Mouse (Mus musculus) CD4-positive helper T cell, adult 2 months (primary cell): Measurements from ENCODE around the gene Kcng1.

Experiments used
- DNase-seq: peaks from one replicate; pipeline ENCODE4 v3.0.0-alpha.2; 2012; ENCODE audit warnings: low read depth, missing footprints, low spot score

Kcng1 gene

GRCm38 (mm10) chr2:168260900-168261299 is 20.6 kb downstream of the Kcng1 start:
- DNase-seq: no peak

- DNase-seq: no peak
These were observed 21.4 kb downstream of the Kcng1 start for GRCm38 (mm10) chr2:168260124-168260523.

DNA sequence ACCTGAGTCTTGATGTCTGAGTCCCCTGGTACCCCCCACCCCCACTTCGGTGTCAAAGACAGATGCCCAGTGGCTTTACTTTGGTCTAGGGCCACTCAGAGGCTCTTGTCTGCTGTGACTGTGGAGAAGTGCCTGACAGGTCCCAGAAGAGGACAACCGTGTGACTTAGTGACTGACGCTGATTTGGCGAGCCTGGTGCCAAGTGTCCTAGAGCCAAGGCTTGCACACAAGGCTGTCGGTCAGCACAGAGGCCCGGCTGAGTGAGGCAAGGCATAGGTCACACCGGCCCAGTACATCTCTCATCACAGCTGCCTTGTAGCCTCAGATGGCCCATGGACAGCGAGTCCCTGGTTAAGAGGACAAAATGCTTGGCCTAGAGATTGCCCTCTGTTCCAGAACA is 22.5 kb downstream of the Kcng1 start:
- DNase-seq: no peak

GRCm38 (mm10) chr2:168257188-168257587 is 24.3 kb downstream of the Kcng1 start:
- no peak for DNase-seq

GRCm38 (mm10) chr2:168256506-168256905 is 25.0 kb downstream of the Kcng1 start:
- no peak for DNase-seq

DNA sequence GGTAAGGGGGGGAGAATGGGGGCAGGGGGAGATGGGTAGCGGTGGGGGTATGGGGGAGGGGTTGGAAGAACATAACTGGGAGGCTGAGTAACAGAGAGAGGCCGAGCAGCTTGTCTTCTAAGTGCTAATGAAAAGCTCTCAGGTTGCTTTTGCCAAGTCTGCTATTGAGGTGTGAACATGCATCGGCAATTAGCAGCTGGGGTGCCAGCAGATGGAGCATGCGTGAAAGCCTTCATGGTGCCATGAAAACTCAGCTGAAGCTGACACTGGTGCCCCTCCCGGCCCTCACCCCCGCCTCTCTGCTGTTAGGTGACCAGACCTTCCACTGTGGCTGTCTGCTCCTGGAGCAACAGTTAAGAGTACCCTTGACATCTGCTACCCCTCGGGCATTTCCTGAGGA is 27.7 kb downstream of the Kcng1 start:
- no peak for DNase-seq

- peak; percentile 55 for DNase-seq
These were observed 28.8 kb downstream of the Kcng1 start for GRCm38 (mm10) chr2:168252639-168253292.

- DNase-seq: peak; percentile 79
These were observed 31.3 kb downstream of the Kcng1 start for GRCm38 (mm10) chr2:168250270-168250669.

- peak; percentile 57 for DNase-seq
These were observed 32.7 kb downstream of the Kcng1 start for GRCm38 (mm10) chr2:168248856-168249245.

- DNase-seq: no peak
These were observed 33.2 kb downstream of the Kcng1 start for GRCm38 (mm10) chr2:168248167-168248855.

- no peak for DNase-seq
These were observed 36.0 kb downstream of the Kcng1 start for GRCm38 (mm10) chr2:168245571-168245970.

GRCm38 (mm10) chr2:168243278-168243677 is 38.3 kb downstream of the Kcng1 start:
- DNase-seq: no peak

DNA sequence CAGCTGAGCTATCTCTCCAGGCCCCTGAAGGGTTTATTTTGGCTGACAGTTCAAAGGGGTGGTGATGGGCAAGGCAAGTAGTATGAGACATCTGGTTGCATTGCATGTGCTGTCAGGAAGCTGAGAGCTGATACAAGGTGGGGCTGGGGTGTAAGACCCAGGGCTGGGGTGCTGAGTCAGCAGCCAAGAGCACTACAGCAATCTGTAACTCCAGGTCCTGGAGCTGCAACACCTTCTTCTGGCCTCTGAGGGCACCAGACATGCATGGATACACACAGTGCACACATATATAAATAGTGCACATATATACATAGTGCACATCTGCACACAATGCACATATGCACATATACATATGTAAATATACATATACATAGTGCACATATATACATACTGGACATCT is 38.7 kb downstream of the Kcng1 start:
- DNase-seq: no peak

- no peak for DNase-seq
These were observed 43.2 kb downstream of the Kcng1 start for GRCm38 (mm10) chr2:168238335-168238734.

DNA sequence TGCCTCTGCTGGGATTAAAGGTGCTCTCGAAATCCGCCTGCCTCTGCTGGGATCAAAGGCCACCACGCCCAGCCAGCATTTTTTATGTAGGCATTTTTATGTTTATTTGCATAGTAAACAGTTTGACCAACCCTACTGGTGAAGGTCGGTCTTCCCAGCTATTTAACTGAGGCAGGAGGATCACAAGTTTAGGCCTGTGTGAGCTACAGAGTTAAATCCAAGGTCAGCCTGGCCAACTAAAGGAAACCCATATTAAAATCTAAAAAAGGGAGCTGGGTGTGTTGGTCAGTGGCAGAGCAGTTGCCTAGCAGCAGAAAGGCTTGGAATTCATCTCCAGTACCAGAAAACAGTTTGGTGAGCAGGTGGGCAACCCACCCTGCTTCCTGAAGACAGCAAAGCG is 48.2 kb downstream of the Kcng1 start:
- DNase-seq: no peak

DNA sequence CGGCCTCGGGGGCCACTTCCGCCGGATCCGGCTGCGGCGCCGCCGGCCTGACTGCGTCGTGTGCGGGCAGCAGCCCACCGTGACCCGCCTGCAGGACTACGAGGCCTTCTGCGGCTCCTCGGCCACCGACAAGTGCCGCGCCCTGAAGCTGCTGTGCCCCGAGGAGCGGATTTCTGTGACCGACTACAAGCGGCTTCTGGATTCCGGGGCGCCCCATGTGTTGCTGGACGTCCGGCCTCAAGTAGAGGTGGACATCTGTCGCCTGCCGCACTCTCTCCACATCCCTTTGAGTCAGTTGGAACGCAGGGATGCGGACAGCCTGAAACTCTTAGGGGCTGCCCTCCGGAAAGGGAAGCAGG is 50.1 kb downstream of the Kcng1 start:
- no peak for DNase-seq

GRCm38 (mm10) chr2:168230773-168231470 is 50.6 kb downstream of the Kcng1 start:
- DNase-seq: peak; percentile 51

DNA sequence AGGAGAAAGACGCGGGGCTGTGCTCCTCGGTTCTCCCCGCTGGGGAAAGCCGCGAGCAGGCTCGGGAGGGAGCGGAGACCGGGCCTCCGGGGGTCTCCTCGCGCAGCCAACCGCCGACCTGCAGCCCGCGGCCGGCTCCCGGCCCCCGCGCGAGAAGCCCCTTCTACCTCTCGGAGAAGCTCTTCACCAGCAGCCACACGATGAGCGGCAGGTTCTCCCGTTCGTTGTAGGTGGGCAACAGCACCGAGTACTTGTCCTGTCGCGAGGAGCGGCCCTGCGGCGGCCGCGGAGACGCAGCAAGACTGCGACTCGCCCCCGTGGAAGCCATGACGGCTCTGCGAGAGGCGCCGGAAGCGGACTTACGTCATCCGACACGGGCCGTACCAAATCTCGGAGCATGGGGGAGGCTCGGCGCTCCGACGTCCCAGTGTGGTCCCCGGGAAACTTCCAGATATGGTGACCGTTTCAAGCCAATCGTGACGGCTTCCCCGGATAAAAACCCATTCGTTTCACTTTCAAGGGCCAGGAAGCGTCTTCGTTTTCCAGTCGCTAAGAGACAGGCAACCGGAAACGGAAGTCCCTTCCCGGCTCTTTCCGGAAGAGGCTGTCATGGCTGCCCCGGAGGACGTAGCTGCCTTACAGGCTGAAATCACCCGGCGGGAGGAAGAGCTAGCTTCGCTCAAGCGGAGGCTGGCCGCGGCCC is 51.4 kb downstream of the Kcng1 start, which contains the start of the genes Gm20716, Dpm1 and Mocs3:
Gene Gm20716, minus strand, starts transcription at position 339 of the 703 bp plus-strand sequence.
Gene Dpm1, minus strand, starts transcription at position 566 of the 703 bp plus-strand sequence.
Gene Mocs3, plus strand, starts transcription at position 597 of the 703 bp plus-strand sequence.
- peak; percentile 93 for DNase-seq

DNA sequence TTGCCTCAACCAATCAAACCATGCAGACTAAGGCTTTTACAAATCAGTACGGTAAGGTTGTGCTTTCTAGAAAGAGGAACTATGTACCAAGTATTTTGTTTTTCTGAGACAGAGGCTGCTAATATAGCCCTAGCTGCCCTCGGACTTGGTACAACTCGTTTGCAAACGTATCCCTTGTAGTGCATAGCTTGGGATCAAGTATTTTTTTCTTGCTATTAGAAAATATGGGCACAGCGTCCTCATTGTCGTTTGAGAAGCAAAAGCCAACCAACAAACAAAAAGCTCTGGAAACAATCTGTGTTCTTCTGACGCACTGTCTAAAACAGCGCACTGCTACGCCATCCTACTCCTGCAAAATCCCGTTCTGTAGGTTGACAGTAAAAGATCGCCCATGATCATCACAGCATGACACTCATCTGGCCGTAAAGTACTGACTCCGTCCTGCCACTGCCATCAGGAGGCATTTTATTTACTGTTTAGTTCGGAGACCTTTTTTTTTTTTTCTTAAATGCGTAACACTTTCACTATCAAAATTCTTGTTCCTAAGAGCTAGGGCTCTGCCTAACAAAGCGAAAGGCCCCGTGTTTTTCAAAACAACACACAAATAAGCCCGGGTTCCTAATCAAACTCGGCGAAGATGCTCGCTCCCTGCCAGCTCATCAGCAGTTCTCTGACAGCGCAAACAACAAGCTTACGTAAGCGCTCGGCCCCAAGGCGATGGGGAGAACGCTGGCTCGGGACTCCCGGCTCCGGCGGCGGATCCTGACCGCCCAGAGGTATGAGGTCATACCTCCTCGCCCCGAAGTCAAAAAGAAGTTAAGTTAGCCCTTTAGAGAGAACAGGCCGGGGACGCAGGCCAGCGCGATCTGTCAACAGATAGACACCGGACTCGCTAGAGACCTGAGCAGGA is 52.2 kb downstream of the Kcng1 start:
- DNase-seq: peak; percentile 71

DNA sequence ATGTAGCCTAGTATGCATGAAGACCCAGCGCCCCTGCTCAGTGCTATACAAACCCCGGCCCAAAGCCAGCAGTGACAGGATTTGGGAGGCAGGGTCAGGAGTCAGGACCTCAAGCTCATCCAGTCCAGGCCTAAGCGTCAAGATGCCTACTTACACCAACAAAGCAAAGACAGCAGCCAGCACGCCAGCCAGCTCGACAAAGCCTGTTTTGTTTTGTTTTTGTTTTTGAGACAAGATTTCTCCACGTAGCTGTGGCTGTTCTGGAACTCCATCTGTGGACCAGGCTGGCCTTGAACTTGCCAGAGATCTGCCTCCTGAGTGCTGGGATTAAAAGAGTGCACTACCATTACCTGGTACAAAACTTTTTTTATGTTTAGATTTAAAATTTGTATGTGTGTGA is 58.2 kb downstream of the Kcng1 start:
- DNase-seq: no peak
